10 mouse cellular contexts compared by ENCODE assay signal in genomic region chr5:143669393-143669792, GRCm38 (mm10). TPM values are rescaled to one million over a fixed set of nuclear protein-coding genes. Genes with fewer than 3 reads are reported as not detected.
A peak's percentile ranks its signal among the peaks of the same experiment; 100 is the strongest.
DNase-seq lines count a peak whose midpoint lies in the region; ATAC-seq and TF ChIP-seq lines count a peak whose summit lies in the region.
"Had no signal": no experiment of that assay in that cellular context is flagged by ENCODE, and none has a peak within 500 bp of the region (broad histone marks: within the 10 kb centered on the region; RNA-seq: fewer than 3 reads in every experiment).

No protein-coding gene starts in this region.

- intact Hi-C loops in heart, postnatal 25 days (cut with DNase I), result loop anchor here (2.0 to 5.0 kb wide), 2 partner anchors 38 to 101 kb away; no protein-coding TSS in a partner anchor
- intact Hi-C loops in left cerebral cortex, postnatal 4 days (cut with DNase I), result no loop called here

- H3K4me1 ChIP-seq in heart, embryonic 12.5 days (replicated peaks), result peaks cover 30% of the 10 kb centered on the region
- H3K4me1 ChIP-seq in midbrain, postnatal 0 days (ENCODE audit: insufficient read depth, low read length), result no peaks in the 10 kb centered on the region
- no peaks in the 10 kb centered on the region for H3K4me1 ChIP-seq in midbrain, embryonic 16.5 days (ENCODE audit: control insufficient read depth, insufficient read depth, low read length)
- H3K4me1 ChIP-seq in stomach, embryonic 14.5 days (ENCODE audit: control insufficient read depth, insufficient read depth, low read length), result 0 out of 2 replicates have a peak, but pooled peaks cover 4% of the 10 kb centered on the region

- WGBS in heart, embryonic 12.5 days, result 51% methylated on average over 2 of the region's 2 CpGs
- 51% methylated on average over 2 of the region's 2 CpGs for WGBS in midbrain, postnatal 0 days
- 51% methylated on average over 2 of the region's 2 CpGs for WGBS in midbrain, embryonic 16.5 days
- WGBS in stomach, embryonic 14.5 days, result 36% methylated on average over 2 of the region's 2 CpGs

- peak; percentile 21; the same call in 1 of the 2 replicates for TF ChIP-seq CTCF in midbrain, postnatal 0 days (IDR thresholded peaks at IDR 0.05)

- DNase-seq in heart, postnatal 25 days (ENCODE audit: low spot score), result no peak
- no peak for DNase-seq in midbrain, postnatal 0 days (ENCODE audit: low spot score)
- DNase-seq in left cerebral cortex, postnatal 4 days, result no peak
- DNase-seq in retina, embryonic 14.5 days (ENCODE audit: low spot score), result no peak
- DNase-seq: cerebellum, adult 18-20 months had no signal

- H3K4me2 ChIP-seq in heart, embryonic 12.5 days, result no peak overlapping the region
- no peak overlapping the region for H3K4me2 ChIP-seq in midbrain, postnatal 0 days (ENCODE audit: low read depth, low read length, poor library complexity, severe bottlenecking)
- no peak overlapping the region for H3K4me2 ChIP-seq in midbrain, embryonic 16.5 days (ENCODE audit: low read length)
- H3K4me2 ChIP-seq in stomach, embryonic 14.5 days (replicated peaks; ENCODE audit: low read depth, low read length), result no peak overlapping the region
- H3K4me2 ChIP-seq: limb, embryonic 15.5 days had no signal

- H3K27ac ChIP-seq in heart, embryonic 12.5 days (ENCODE audit: poor library complexity, severe bottlenecking), result peak overlapping the region; percentile 75
- H3K27ac ChIP-seq in midbrain, postnatal 0 days (ENCODE audit: low read depth, low read length), result no peak overlapping the region
- H3K27ac ChIP-seq in midbrain, embryonic 16.5 days (ENCODE audit: low read length), result no peak overlapping the region
- 0 out of 2 replicates have a peak overlapping the region, but pooled peaks have one; percentile 16 for H3K27ac ChIP-seq in stomach, embryonic 14.5 days (ENCODE audit: low read length)
- H3K27ac ChIP-seq: limb, embryonic 15.5 days had no signal

- H3K9ac ChIP-seq in heart, embryonic 12.5 days, result peak overlapping the region; percentile 13; the same call in 1 of the 2 replicates
- H3K9ac ChIP-seq in midbrain, postnatal 0 days (replicated peaks; ENCODE audit: low read length, poor library complexity, severe bottlenecking), result no peak overlapping the region
- no peak overlapping the region for H3K9ac ChIP-seq in midbrain, embryonic 16.5 days (ENCODE audit: low read depth, low read length)
- H3K9ac ChIP-seq in stomach, embryonic 14.5 days (replicated peaks; ENCODE audit: low read depth, low read length), result no peak overlapping the region
- H3K9ac ChIP-seq: limb, embryonic 15.5 days had no signal

- no peaks in the 10 kb centered on the region for H3K9me3 ChIP-seq in heart, embryonic 12.5 days (replicated peaks)
- no peaks in the 10 kb centered on the region for H3K9me3 ChIP-seq in midbrain, postnatal 0 days (ENCODE audit: low read length)
- no peaks in the 10 kb centered on the region for H3K9me3 ChIP-seq in midbrain, embryonic 16.5 days (replicated peaks; ENCODE audit: control insufficient read depth, low read length, poor library complexity, severe bottlenecking)
- H3K9me3 ChIP-seq in stomach, embryonic 14.5 days (ENCODE audit: control insufficient read depth, low read depth, low read length), result no peaks in the 10 kb centered on the region
- H3K9me3 ChIP-seq: limb, embryonic 15.5 days had no signal

- no peak overlapping the region for H3K4me3 ChIP-seq in heart, embryonic 12.5 days
- no peak overlapping the region for H3K4me3 ChIP-seq in midbrain, postnatal 0 days (ENCODE audit: low read depth, low read length)
- no peak overlapping the region for H3K4me3 ChIP-seq in midbrain, embryonic 16.5 days (ENCODE audit: low read depth, low read length)
- no peak overlapping the region for H3K4me3 ChIP-seq in stomach, embryonic 14.5 days (ENCODE audit: low read depth, low read length)
- H3K4me3 ChIP-seq: limb, embryonic 15.5 days had no signal

- H3K27me3 ChIP-seq in heart, embryonic 12.5 days (replicated peaks), result no peaks in the 10 kb centered on the region
- no peaks in the 10 kb centered on the region for H3K27me3 ChIP-seq in midbrain, postnatal 0 days (ENCODE audit: insufficient read depth, low read length)
- no peaks in the 10 kb centered on the region for H3K27me3 ChIP-seq in midbrain, embryonic 16.5 days (ENCODE audit: control insufficient read depth, insufficient read depth, low read depth, low read length)
- no peaks in the 10 kb centered on the region for H3K27me3 ChIP-seq in stomach, embryonic 14.5 days (ENCODE audit: control insufficient read depth, insufficient read depth, low read length)
- H3K27me3 ChIP-seq: limb, embryonic 15.5 days had no signal

- ATAC-seq in heart, embryonic 12.5 days (ENCODE audit: insufficient number of reproducible peaks, low FRiP score), result peak; percentile 66; the same call in 1 of the 2 replicates
- ATAC-seq in midbrain, postnatal 0 days (ENCODE audit: low FRiP score), result no peak
- ATAC-seq in midbrain, embryonic 16.5 days, result no peak
- ATAC-seq in granulocyte monocyte progenitor cell, adult 5-6 weeks (replicated peaks; ENCODE audit: poor library complexity, severe bottlenecking), result peak; percentile 31; the same call in 1 of the 2 replicates
- ATAC-seq in stomach, embryonic 14.5 days (ENCODE audit: insufficient number of reproducible peaks, insufficient read depth, low FRiP score, low read depth), result no peak

- no peaks in the 10 kb centered on the region for H3K36me3 ChIP-seq in heart, embryonic 12.5 days
- H3K36me3 ChIP-seq in midbrain, postnatal 0 days (ENCODE audit: insufficient read depth, low read length), result no peaks in the 10 kb centered on the region
- H3K36me3 ChIP-seq in midbrain, embryonic 16.5 days (ENCODE audit: control insufficient read depth, insufficient read depth, low read length), result no peaks in the 10 kb centered on the region
- no peaks in the 10 kb centered on the region for H3K36me3 ChIP-seq in stomach, embryonic 14.5 days (ENCODE audit: control insufficient read depth, insufficient read depth, low read length)
- H3K36me3 ChIP-seq: limb, embryonic 15.5 days had no signal

RNA-seq across cellular contexts. Expression of gene Cyth3, which starts 47.1 kb away (rescaled TPM):
- 41.8 and 41.9 TPM in 2 replicates for polyA plus RNA-seq in heart, embryonic 12.5 days (2016; fragmentation: Nextera tagmentation; extraction: Ambion mirVana)
- 10 to 100 TPM; 43.8 to 44.9 TPM for total RNA-seq in heart, postnatal 25 days (2021)
- 47.8 and 51.5 TPM in 2 replicates for total RNA-seq in midbrain, postnatal 0 days (2014; rRNA removed)
- polyA plus RNA-seq in midbrain, postnatal 0 days (2015; fragmentation: Nextera tagmentation; extraction: Ambion mirVana), result 34.1 and 35.4 TPM in 2 replicates
- polyA plus RNA-seq in midbrain, embryonic 16.5 days (2015; fragmentation: Nextera tagmentation; extraction: Ambion mirVana), result 40.2 and 40.7 TPM in 2 replicates
- 3.7 and 3.8 TPM in 2 replicates for total RNA-seq in granulocyte monocyte progenitor cell, adult 5-6 weeks (2014; fragmentation: Nextera tagmentation)
- total RNA-seq in granulocyte monocyte progenitor cell, adult 5-6 weeks (2017), result 4.4 and 5.1 TPM in 2 replicates
- polyA plus RNA-seq in stomach, embryonic 14.5 days (2014; fragmentation: Nextera tagmentation; extraction: Ambion mirVana), result 50.9 and 52.6 TPM in 2 replicates
- total RNA-seq in left cerebral cortex, postnatal 4 days (2021), result 100 to 1,000 TPM in 1 of 2 experiments, 10 to 100 TPM in 1; 88.2 to 115 TPM

Comparison
In these comparisons a context has a peak if more than half of its experiments do, and no peak if none do; other contexts are left out.
1. ATAC-seq: peak in heart, embryonic 12.5 days (single experiment) and granulocyte monocyte progenitor cell, adult 5-6 weeks (single experiment); none in midbrain, postnatal 0 days (single experiment), midbrain, embryonic 16.5 days (single experiment) and stomach, embryonic 14.5 days (single experiment).
2. H3K27ac ChIP-seq: peak in heart, embryonic 12.5 days (single experiment) and stomach, embryonic 14.5 days (single experiment); none in midbrain, postnatal 0 days (single experiment) and midbrain, embryonic 16.5 days (single experiment).